Mouse (Mus musculus): ENCODE measurements around the gene Alg5.

GRCm38 (mm10) chr3:54699759-54700301, 35.5 kb upstream of the Alg5 start:
- TF ChIP-seq GATA1 (IDR thresholded peaks at IDR 0.05; ENCODE audit: low read length) = no peak
- TF ChIP-seq TAL1 (IDR thresholded peaks at IDR 0.05; ENCODE audit: low read length) = no peak
